Mouse (Mus musculus): ENCODE measurements around the gene H2-Aa. TPM values are rescaled to one million over a fixed set of nuclear protein-coding genes. Genes with fewer than 3 reads are reported as not detected.

The H2-Aa gene
- polyA plus RNA-seq, 2 experiments = 1.1 to 1.8 TPM

- Histone ChIP-seq H3K9me3 (ENCODE audit: control insufficient read depth, low read length) (no peaks in the 10 kb centered on the region), H3K27ac (no peak overlapping the region), H3K36me3 (replicated peaks; ENCODE audit: control insufficient read depth, insufficient read depth, low read depth) (no peaks in the 10 kb centered on the region), H3K9ac (replicated peaks) (no peak overlapping the region), H3K4me3 (ENCODE audit: insufficient read depth in 1 of 2, low read depth in 2 of 2, low read length in 2 of 2) (no peak overlapping the region), H3K4me1 (replicated peaks; ENCODE audit: control insufficient read depth in 2 of 2, insufficient read depth in 2 of 2, low read length in 1 of 2) (0 out of 4 replicates have a peak, but pooled peaks cover 0 to 2% of the 10 kb centered on the region in 2 experiments), H3K27me3 (ENCODE audit: control insufficient read depth, insufficient read depth, low read length) (no peaks in the 10 kb centered on the region; the same call in 1 of the 2 replicates), H3K4me2 (ENCODE audit: low read depth) (no peak overlapping the region)
- DNase-seq (ENCODE audit: low read depth in 3 of 3, low spot score in 3 of 3) = no peak
- no peak for TF ChIP-seq CTCF (IDR thresholded peaks at IDR 0.05; ENCODE audit: low read depth)
- no peak for ATAC-seq (ENCODE audit: insufficient read depth)
Measured at GRCm38 (mm10) chr17:34307216-34307615, 19.6 kb upstream of the H2-Aa start.

- Histone ChIP-seq H3K9ac (replicated peaks) (no peak overlapping the region), H3K9me3 (ENCODE audit: control insufficient read depth, low read length) (no peaks in the 10 kb centered on the region), H3K36me3 (replicated peaks; ENCODE audit: control insufficient read depth, insufficient read depth, low read depth) (no peaks in the 10 kb centered on the region), H3K4me3 (ENCODE audit: insufficient read depth in 1 of 2, low read depth in 2 of 2, low read length in 2 of 2) (no peak overlapping the region), H3K27me3 (ENCODE audit: control insufficient read depth, insufficient read depth, low read length) (no peaks in the 10 kb centered on the region; the same call in 1 of the 2 replicates), H3K4me1 (replicated peaks; ENCODE audit: control insufficient read depth in 2 of 2, insufficient read depth in 2 of 2, low read length in 1 of 2) (0 out of 4 replicates have a peak, but pooled peaks cover 0 to 2% of the 10 kb centered on the region in 2 experiments), H3K27ac (no peak overlapping the region), H3K4me2 (ENCODE audit: low read depth) (no peak overlapping the region)
- DNase-seq (ENCODE audit: low read depth in 3 of 3, low spot score in 3 of 3) = no peak
- no peak for ATAC-seq (ENCODE audit: insufficient read depth)
- 64% methylated on average over 2 of the region's 2 CpGs for WGBS (ENCODE audit: insufficient replicate concordance)
- TF ChIP-seq CTCF (IDR thresholded peaks at IDR 0.05; ENCODE audit: low read depth) = no peak
- no peak for TF ChIP-seq EP300 (IDR thresholded peaks at IDR 0.05; ENCODE audit: low read depth)
Measured at GRCm38 (mm10) chr17:34306407-34306806, 18.8 kb upstream of the H2-Aa start.

- no peaks in the 10 kb centered on the region for H3K9me3 ChIP-seq (ENCODE audit: control insufficient read depth, low read length)
- no peak within 1 kb of the TSS for H3K9ac ChIP-seq (replicated peaks)
- H3K4me3 ChIP-seq (ENCODE audit: insufficient read depth in 1 of 2, low read depth in 2 of 2, low read length in 2 of 2) = no peak within 1 kb of the TSS
- ATAC-seq (ENCODE audit: insufficient read depth) (peak; percentile 31; the same call in 1 of the 2 replicates), DNase-seq (ENCODE audit: low read depth in 3 of 3, low spot score in 3 of 3) (peak in 2 of 3 experiments; percentile 42 to 44)
- no peak within 1 kb of the TSS for H3K4me2 ChIP-seq (ENCODE audit: low read depth)
- 0 out of 4 replicates have a peak, but pooled peaks cover 0 to 2% of the 10 kb centered on the region in 2 experiments for H3K4me1 ChIP-seq (replicated peaks; ENCODE audit: control insufficient read depth in 2 of 2, insufficient read depth in 2 of 2, low read length in 1 of 2)
- no peaks in the 10 kb centered on the region; the same call in 1 of the 2 replicates for H3K27me3 ChIP-seq (ENCODE audit: control insufficient read depth, insufficient read depth, low read length)
- TF ChIP-seq CTCF (IDR thresholded peaks at IDR 0.05; ENCODE audit: low read depth) (no peak), EP300 (IDR thresholded peaks at IDR 0.05; ENCODE audit: low read depth) (no peak)
- no peaks in the 10 kb centered on the region for H3K36me3 ChIP-seq (replicated peaks; ENCODE audit: control insufficient read depth, insufficient read depth, low read depth)
- no peak within 1 kb of the TSS for H3K27ac ChIP-seq
Measured at GRCm38 (mm10) chr17:34305380-34306030, 17.9 kb upstream of the H2-Aa start, which contains the start of gene H2-Eb1. H2-Eb1 (plus strand) TSS chr17:34305867.

- no peak overlapping the region for H3K27ac ChIP-seq
- 19% methylated on average over 4 of the region's 4 CpGs for WGBS (ENCODE audit: insufficient replicate concordance)
- H3K4me3 ChIP-seq (ENCODE audit: insufficient read depth in 1 of 2, low read depth in 2 of 2, low read length in 2 of 2) = no peak overlapping the region
- no peak overlapping the region for H3K4me2 ChIP-seq (ENCODE audit: low read depth)
- H3K9me3 ChIP-seq (ENCODE audit: control insufficient read depth, low read length) = no peaks in the 10 kb centered on the region
- ATAC-seq (ENCODE audit: insufficient read depth) = no peak
- no peaks in the 10 kb centered on the region; the same call in 1 of the 2 replicates for H3K27me3 ChIP-seq (ENCODE audit: control insufficient read depth, insufficient read depth, low read length)
- TF ChIP-seq CTCF (IDR thresholded peaks at IDR 0.05; ENCODE audit: low read depth) (no peak), EP300 (IDR thresholded peaks at IDR 0.05; ENCODE audit: low read depth) (no peak)
- peak in 1 of 3 experiments; percentile 35 for DNase-seq (ENCODE audit: low read depth in 3 of 3, low spot score in 3 of 3)
- no peaks in the 10 kb centered on the region for H3K36me3 ChIP-seq (replicated peaks; ENCODE audit: control insufficient read depth, insufficient read depth, low read depth)
- no peaks in the 10 kb centered on the region for H3K4me1 ChIP-seq (replicated peaks; ENCODE audit: control insufficient read depth in 2 of 2, insufficient read depth in 2 of 2, low read length in 1 of 2)
- no peak overlapping the region for H3K9ac ChIP-seq (replicated peaks)
Measured at GRCm38 (mm10) chr17:34304751-34305150, 17.1 kb upstream of the H2-Aa start.

GRCm38 (mm10) chr17:34303789-34304188, 16.2 kb upstream of the H2-Aa start:
- DNase-seq (ENCODE audit: low read depth in 3 of 3, low spot score in 3 of 3) (no peak), ATAC-seq (ENCODE audit: insufficient read depth) (no peak)
- 72% methylated on average over 2 of the region's 2 CpGs for WGBS (ENCODE audit: insufficient replicate concordance)
- Histone ChIP-seq H3K27ac (no peak overlapping the region), H3K4me1 (replicated peaks; ENCODE audit: control insufficient read depth in 2 of 2, insufficient read depth in 2 of 2, low read length in 1 of 2) (no peaks in the 10 kb centered on the region), H3K9me3 (ENCODE audit: control insufficient read depth, low read length) (no peaks in the 10 kb centered on the region), H3K4me3 (ENCODE audit: insufficient read depth in 1 of 2, low read depth in 2 of 2, low read length in 2 of 2) (no peak overlapping the region), H3K4me2 (ENCODE audit: low read depth) (no peak overlapping the region), H3K9ac (replicated peaks) (no peak overlapping the region), H3K36me3 (replicated peaks; ENCODE audit: control insufficient read depth, insufficient read depth, low read depth) (no peaks in the 10 kb centered on the region), H3K27me3 (ENCODE audit: control insufficient read depth, insufficient read depth, low read length) (no peaks in the 10 kb centered on the region; the same call in 1 of the 2 replicates)
- no peak for TF ChIP-seq CTCF (IDR thresholded peaks at IDR 0.05; ENCODE audit: low read depth)
- no peak for TF ChIP-seq EP300 (IDR thresholded peaks at IDR 0.05; ENCODE audit: low read depth)
